In the genomic region with DNA sequence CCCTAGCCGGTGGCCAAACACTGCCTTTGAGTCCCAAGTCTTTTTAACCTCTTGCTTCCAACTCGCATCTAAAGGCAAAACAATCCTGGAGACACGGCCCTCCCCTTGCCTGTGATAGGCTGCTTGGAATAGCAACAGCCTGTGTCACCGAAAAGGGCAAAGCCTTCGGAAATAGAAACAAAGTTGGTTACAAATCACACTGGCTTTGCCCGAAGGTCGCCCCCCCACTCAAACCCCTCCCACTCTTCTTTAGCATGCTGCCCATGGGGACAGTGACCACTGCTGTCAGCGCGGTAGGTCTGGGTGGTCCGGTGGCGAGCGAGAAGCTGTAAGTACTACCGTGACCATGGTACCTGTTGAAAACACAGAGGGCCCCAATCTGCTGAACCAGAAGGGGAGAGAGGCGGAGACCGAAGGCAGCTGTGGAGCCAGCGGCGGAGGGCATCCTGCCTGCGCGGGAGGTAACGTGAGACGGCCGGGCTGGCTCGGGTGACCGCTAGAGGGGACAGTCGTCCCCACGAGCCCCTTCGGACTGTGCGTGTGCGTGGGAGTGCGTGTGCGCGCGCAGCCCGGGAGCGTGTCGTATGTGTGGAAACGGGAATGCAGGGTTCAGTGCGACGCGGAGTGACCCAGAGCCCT, we compare ENCODE assay signal across 8 mouse cellular contexts. TPM values are rescaled to one million over a fixed set of nuclear protein-coding genes. Genes with fewer than 3 reads are reported as not detected.
DNase-seq lines count a peak whose midpoint lies in the region; ATAC-seq and TF ChIP-seq lines count a peak whose summit lies in the region.

A gene (plus strand): TSS at position 159 of the 639 bp plus-strand sequence.

- H3K4me3 ChIP-seq in embryonic facial prominence, embryonic 15.5 days (replicated peaks) = peak within 1 kb of the TSS; percentile 59
- H3K4me3 ChIP-seq in kidney, adult 2 months (ENCODE audit: insufficient read depth, low read depth, low read length) = peak within 1 kb of the TSS; percentile 75
- peak within 1 kb of the TSS; percentile 58 for H3K4me3 ChIP-seq in limb, embryonic 10.5 days
- H3K4me3 ChIP-seq in midbrain, embryonic 10.5 days = peak within 1 kb of the TSS; percentile 65

- peak within 1 kb of the TSS; percentile 91 for H3K27ac ChIP-seq in embryonic facial prominence, embryonic 15.5 days (replicated peaks)
- peak within 1 kb of the TSS; percentile 80 for H3K27ac ChIP-seq in kidney, adult 2 months (ENCODE audit: insufficient read depth, low read depth, low read length)
- peak within 1 kb of the TSS; percentile 81 for H3K27ac ChIP-seq in limb, embryonic 10.5 days
- H3K27ac ChIP-seq in midbrain, embryonic 10.5 days (replicated peaks) = peak within 1 kb of the TSS; percentile 84

- TF ChIP-seq CTCF in kidney, adult 2 months (conservative IDR thresholded peaks at IDR 0.05; ENCODE audit: insufficient read depth, insufficient read length, low read depth, low read length) = no peak

- ATAC-seq in embryonic facial prominence, embryonic 15.5 days (ENCODE audit: insufficient number of reproducible peaks, low FRiP score, low TSS enrichment, low read depth) = peak; percentile 78
- ATAC-seq in erythroid progenitor cell, adult 5-6 weeks (replicated peaks; ENCODE audit: low FRiP score, poor library complexity, severe bottlenecking) = no peak

- WGBS in embryonic facial prominence, embryonic 15.5 days = 2% methylated on average over 40 of the region's 40 CpGs
- WGBS in kidney, adult 2 months = 2% methylated on average over 40 of the region's 40 CpGs
- WGBS in limb, embryonic 10.5 days = 4% methylated on average over 40 of the region's 40 CpGs
- WGBS in midbrain, embryonic 10.5 days = 2% methylated on average over 40 of the region's 40 CpGs

- no peaks in the 10 kb centered on the region for H3K36me3 ChIP-seq in embryonic facial prominence, embryonic 15.5 days
- H3K36me3 ChIP-seq in kidney, adult 2 months (ENCODE audit: control insufficient read depth, insufficient read depth, low read length) = no peaks in the 10 kb centered on the region
- no peaks in the 10 kb centered on the region for H3K36me3 ChIP-seq in limb, embryonic 10.5 days
- H3K36me3 ChIP-seq in midbrain, embryonic 10.5 days = no peaks in the 10 kb centered on the region

- H3K9ac ChIP-seq in embryonic facial prominence, embryonic 15.5 days = peak within 1 kb of the TSS; percentile 31; the same call in 1 of the 2 replicates

- peak; percentile 18 for DNase-seq in c-Kit-positive CD71-negative TER-119-negative erythroid progenitor cells, embryonic 14.5 days (ENCODE audit: low read depth)
- peak; percentile 61 to 64 for DNase-seq in heart, adult 9 months (ENCODE audit: low spot score in 2 of 2)
- peak; percentile 88 for DNase-seq in kidney, adult 2 months
- DNase-seq in limb, embryonic 10.5 days (ENCODE audit: low spot score) = peak; percentile 80
- DNase-seq in midbrain, embryonic 10.5 days (ENCODE audit: low spot score) = peak; percentile 74
- DNase-seq in skeletal muscle tissue, adult 2 months (ENCODE audit: low read depth, low spot score) = peak; percentile 85

- peaks cover 21% of the 10 kb centered on the region for H3K4me1 ChIP-seq in embryonic facial prominence, embryonic 15.5 days
- H3K4me1 ChIP-seq in kidney, adult 2 months (ENCODE audit: control insufficient read depth, insufficient read depth, low read length) = no peaks in the 10 kb centered on the region; the same call in 1 of the 2 replicates
- H3K4me1 ChIP-seq in limb, embryonic 10.5 days = peaks cover 5% of the 10 kb centered on the region; the same call in 1 of the 2 replicates
- H3K4me1 ChIP-seq in midbrain, embryonic 10.5 days = peaks cover 15% of the 10 kb centered on the region

- H3K27me3 ChIP-seq in embryonic facial prominence, embryonic 15.5 days = no peaks in the 10 kb centered on the region
- H3K27me3 ChIP-seq in kidney, adult 2 months (replicated peaks; ENCODE audit: control insufficient read depth, insufficient read depth, low read length) = no peaks in the 10 kb centered on the region
- H3K27me3 ChIP-seq in limb, embryonic 10.5 days (ENCODE audit: low read depth, poor library complexity, severe bottlenecking) = no peaks in the 10 kb centered on the region
- H3K27me3 ChIP-seq in midbrain, embryonic 10.5 days (ENCODE audit: low read depth, poor library complexity, severe bottlenecking) = no peaks in the 10 kb centered on the region

- peak within 1 kb of the TSS; percentile 72 for H3K4me2 ChIP-seq in embryonic facial prominence, embryonic 15.5 days (replicated peaks)

- no peak for TF ChIP-seq POLR2A in kidney, adult 2 months (IDR thresholded peaks at IDR 0.05; ENCODE audit: low read depth, low read length)

- no peaks in the 10 kb centered on the region for H3K9me3 ChIP-seq in embryonic facial prominence, embryonic 15.5 days (replicated peaks)
- H3K9me3 ChIP-seq in limb, embryonic 10.5 days (replicated peaks) = no peaks in the 10 kb centered on the region
- no peaks in the 10 kb centered on the region for H3K9me3 ChIP-seq in midbrain, embryonic 10.5 days (replicated peaks)

RNA-seq across cellular contexts. Expression of the gene that starts here (rescaled TPM):
- polyA plus RNA-seq in embryonic facial prominence, embryonic 15.5 days (2015; fragmentation: Nextera tagmentation; extraction: Ambion mirVana) = 3.7 and 3.8 TPM in 2 replicates
- 5.6 and 6.3 TPM in 2 replicates for polyA plus RNA-seq in kidney, adult 2 months (2012; rRNA removed)
- polyA plus RNA-seq in limb, embryonic 10.5 days (2016; fragmentation: Nextera tagmentation; extraction: Ambion mirVana) = 0.44 and 1.2 TPM in 2 replicates
- polyA plus RNA-seq in midbrain, embryonic 10.5 days (2016; fragmentation: Nextera tagmentation; extraction: Ambion mirVana) = 1.5 and 1.7 TPM in 2 replicates
- total RNA-seq in erythroid progenitor cell, adult 5-6 weeks (2015; ENCODE audit: low replicate concordance) = not detected in 2 replicates
- total RNA-seq in erythroid progenitor cell, adult 5-6 weeks (2017; ENCODE audit: low replicate concordance) = not detected in 2 replicates

Comparison
In these comparisons a context has a peak if more than half of its experiments do, and no peak if none do; other contexts are left out.
1. DNase-seq: peak in every context shown above with its lines; median percentile 88 in kidney, adult 2 months; 85 in skeletal muscle tissue, adult 2 months; 80 in limb, embryonic 10.5 days; 74 in midbrain, embryonic 10.5 days; 62 in heart, adult 9 months; 18 in c-Kit-positive CD71-negative TER-119-negative erythroid progenitor cells, embryonic 14.5 days.